Mouse (Mus musculus) monocyte, adult 5-6 weeks (primary cell): ENCODE data around the gene Tbx3. TPM values are rescaled to one million over a fixed set of nuclear protein-coding genes. Genes with fewer than 3 reads are reported as not detected.

Source experiments
- ATAC-seq: fragments of 153-309, 156-312 bp; replicated peaks from 2 replicates; pipeline ENCODE4 v1.8.0; 2017; ENCODE audit warnings: mild to moderate bottlenecking; ENCODE audit not compliant: low TSS enrichment, insufficient number of reproducible peaks, severe bottlenecking, poor library complexity, low FRiP score
- total RNA-seq: library from RNA; stranded (forward); fragments of 200-1000, 200-491, 200-594 nt; gene quantifications from 3 replicates; pipeline ENCODE4 v1.2.3, GENCODE M21; 2017

Gene Tbx3
- total RNA-seq = not detected in 3 replicates

- no peak for ATAC-seq
These were observed at the start of gene Tbx3 for GRCm38 (mm10) chr5:119670566-119671108. Gene Tbx3, plus strand, starts transcription at chr5:119670669.

- ATAC-seq = no peak
These were observed 48.4 kb upstream of the Tbx3 start for GRCm38 (mm10) chr5:119622076-119622475.

- no peak for ATAC-seq
These were observed 45.9 kb upstream of the Tbx3 start for GRCm38 (mm10) chr5:119624554-119624953.

- ATAC-seq = no peak
These were observed 44.9 kb upstream of the Tbx3 start for GRCm38 (mm10) chr5:119625603-119626002.

- ATAC-seq = no peak
These were observed 44.3 kb upstream of the Tbx3 start for GRCm38 (mm10) chr5:119626154-119626553.

GRCm38 (mm10) chr5:119626662-119627061 lies 43.8 kb upstream of the Tbx3 start:
- ATAC-seq = no peak

- ATAC-seq = no peak
These were observed 42.4 kb upstream of the Tbx3 start for GRCm38 (mm10) chr5:119628100-119628499.

GRCm38 (mm10) chr5:119628746-119629327 lies 41.6 kb upstream of the Tbx3 start:
- no peak for ATAC-seq

GRCm38 (mm10) chr5:119633581-119633980 lies 36.9 kb upstream of the Tbx3 start:
- no peak for ATAC-seq

- ATAC-seq = no peak
These were observed 35.6 kb upstream of the Tbx3 start for GRCm38 (mm10) chr5:119634861-119635260.

- ATAC-seq = no peak
These were observed 32.2 kb upstream of the Tbx3 start for GRCm38 (mm10) chr5:119638300-119638699.

GRCm38 (mm10) chr5:119641094-119641493 lies 29.4 kb upstream of the Tbx3 start:
- ATAC-seq = no peak

GRCm38 (mm10) chr5:119641714-119642113 lies 28.8 kb upstream of the Tbx3 start:
- no peak for ATAC-seq

GRCm38 (mm10) chr5:119646965-119647364 lies 23.5 kb upstream of the Tbx3 start:
- no peak for ATAC-seq

GRCm38 (mm10) chr5:119651135-119651965 lies 19.1 kb upstream of the Tbx3 start:
- ATAC-seq = no peak

- ATAC-seq = no peak
These were observed 14.1 kb upstream of the Tbx3 start for GRCm38 (mm10) chr5:119656354-119656753.

- ATAC-seq = no peak
These were observed 13.6 kb upstream of the Tbx3 start for GRCm38 (mm10) chr5:119656856-119657255.

GRCm38 (mm10) chr5:119657362-119657761 lies 13.1 kb upstream of the Tbx3 start:
- no peak for ATAC-seq

- no peak for ATAC-seq
These were observed 12.7 kb upstream of the Tbx3 start for GRCm38 (mm10) chr5:119657804-119658203.

GRCm38 (mm10) chr5:119658396-119658795 lies 12.1 kb upstream of the Tbx3 start:
- ATAC-seq = no peak
